Mouse (Mus musculus) neural tube, embryonic 14.5 days (tissue): ENCODE data around the gene Fyb. TPM values are rescaled to one million over a fixed set of nuclear protein-coding genes. Genes with fewer than 3 reads are reported as not detected.

Experiments
- polyA plus RNA-seq: library from polyadenylated mRNA; unstranded; fragments of >200 nt; fragmentation: Nextera tagmentation; extraction: Ambion mirVana; gene quantifications from 2 replicates; pipeline ENCODE4 v1.2.1, GENCODE M21; 2014

Gene Fyb
- polyA plus RNA-seq, 1 experiment from 2014 or later = 2.3 TPM

Other genes starting within 250 kb of the Fyb start
- gene Dab2, start 223.1 kb upstream of the Fyb start, polyA plus RNA-seq = 4.3 and 35.7 TPM in 2 replicates
- gene C9, start 77.5 kb upstream of the Fyb start, polyA plus RNA-seq = not detected in 2 replicates
- gene Rictor, start 185.5 kb downstream of the Fyb start, polyA plus RNA-seq = 60.6 and 61.0 TPM in 2 replicates